Mouse (Mus musculus): ENCODE results near the gene Zfp280b.
"Not testable (repeated sequence)": the region's sequence is repeated elsewhere in the genome, so short reads cannot be mapped to it uniquely, and the experiment has no call there.

Zfp280b gene

DNA sequence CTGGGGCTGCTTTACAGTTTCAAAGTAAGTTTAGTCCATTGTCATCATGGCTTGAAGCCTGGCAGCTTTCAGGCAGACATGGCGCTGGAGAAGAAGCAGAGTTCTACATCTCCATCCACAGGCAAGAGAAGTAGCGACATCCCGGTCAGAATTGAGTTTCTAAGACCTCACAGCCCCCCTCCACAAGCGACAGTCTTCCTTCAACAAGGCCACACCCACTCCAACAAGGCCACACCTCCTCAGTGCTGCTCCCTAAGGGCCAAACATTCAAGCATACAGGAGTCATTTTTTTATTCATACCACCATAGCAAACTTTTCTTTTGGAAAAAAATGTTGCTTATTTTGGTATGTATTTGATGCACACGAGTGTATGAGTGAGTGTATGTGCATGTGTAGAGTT lies 2.0 kb upstream of the Zfp280b start:
- no peak for DNase-seq (ENCODE audit: low spot score in 2 of 2)

GRCm38 (mm10) chr10:76031511-76032401 lies 694 bp upstream of the Zfp280b start:
- peak in 1 of 2 experiments; percentile 9 for DNase-seq (ENCODE audit: low spot score in 2 of 2)

DNA sequence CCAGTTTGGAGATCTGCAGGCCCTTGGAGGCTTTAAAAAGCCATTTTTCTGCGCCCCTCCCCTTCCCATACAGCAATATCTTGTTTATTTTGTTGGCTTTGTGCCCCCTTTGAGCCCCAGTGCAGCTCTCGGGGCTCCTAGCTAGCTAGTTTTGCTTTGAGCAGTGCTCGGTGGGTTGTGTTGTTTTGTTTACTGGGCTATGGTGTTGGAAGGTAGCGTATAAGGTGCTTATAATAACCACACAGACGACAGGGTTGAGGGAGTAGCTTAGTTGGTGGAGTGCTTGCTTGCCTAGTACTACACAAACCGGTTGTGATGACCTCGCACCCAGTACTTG lies 637 bp downstream of the Zfp280b start:
- DNase-seq (ENCODE audit: low spot score in 2 of 2) = no peak

GRCm38 (mm10) chr10:76034001-76034600 lies 1.7 kb downstream of the Zfp280b start:
- DNase-seq (ENCODE audit: low spot score in 2 of 2) = no peak

DNA sequence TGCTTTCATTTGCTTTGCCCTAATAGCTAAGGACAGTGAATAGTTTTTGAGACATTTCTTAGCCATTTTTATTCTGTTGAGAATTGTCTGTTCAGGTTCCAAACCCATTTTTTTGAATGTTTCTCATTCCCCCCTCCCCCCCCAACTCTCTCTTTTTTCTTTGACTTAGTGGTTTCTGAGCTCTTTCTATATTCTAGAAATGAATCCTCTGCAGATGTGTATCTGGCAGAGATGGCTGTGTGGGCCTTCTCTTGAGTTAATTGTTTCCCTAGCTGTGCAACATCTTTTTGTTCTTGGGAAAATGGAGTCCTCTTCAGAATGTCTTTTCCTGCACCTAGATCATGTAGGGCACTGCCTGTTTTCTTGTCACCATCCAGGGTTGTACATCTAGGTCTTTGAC lies 2.8 kb downstream of the Zfp280b start:
- no peak for DNase-seq (ENCODE audit: low spot score in 2 of 2)

DNA sequence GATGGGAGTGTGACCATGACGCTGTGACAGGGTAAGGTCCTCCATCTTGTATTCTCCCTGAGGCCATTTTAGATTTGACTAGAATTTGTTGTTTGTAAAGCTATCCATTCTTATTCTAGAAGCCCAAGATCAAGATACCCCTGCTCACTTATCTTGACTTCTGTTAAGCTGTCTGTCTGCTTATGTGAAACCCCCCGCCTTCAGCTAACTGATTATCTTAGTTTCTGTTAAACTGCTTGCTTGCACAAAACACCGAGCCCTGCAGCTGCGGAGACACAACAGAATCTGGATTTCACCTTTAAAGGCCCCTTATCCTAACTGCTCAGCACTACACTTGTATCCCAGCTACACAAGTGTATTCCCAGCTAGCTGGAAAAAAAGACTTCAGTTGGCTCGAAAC lies 4.5 kb downstream of the Zfp280b start:
- DNase-seq (ENCODE audit: low spot score in 2 of 2) = no peak

- no peak for DNase-seq (ENCODE audit: low spot score in 2 of 2)
These were observed 12.9 kb downstream of the Zfp280b start for GRCm38 (mm10) chr10:76045343-76045742.

- DNase-seq (ENCODE audit: low spot score in 2 of 2) = no peak
These were observed 14.3 kb downstream of the Zfp280b start for GRCm38 (mm10) chr10:76046754-76047153.

GRCm38 (mm10) chr10:76047182-76047869 lies 14.9 kb downstream of the Zfp280b start:
- DNase-seq (ENCODE audit: low spot score in 2 of 2) = no peak

- no peak for DNase-seq (ENCODE audit: low spot score in 2 of 2)
These were observed 16.5 kb downstream of the Zfp280b start for GRCm38 (mm10) chr10:76048967-76049366.

GRCm38 (mm10) chr10:76051860-76052259 lies 19.4 kb downstream of the Zfp280b start:
- no peak for DNase-seq (ENCODE audit: low spot score in 2 of 2)

- no peak for DNase-seq (ENCODE audit: low spot score in 2 of 2)
These were observed 30.0 kb downstream of the Zfp280b start for GRCm38 (mm10) chr10:76062439-76062838.

- no peak for DNase-seq (ENCODE audit: low spot score in 2 of 2)
These were observed 35.5 kb downstream of the Zfp280b start for GRCm38 (mm10) chr10:76067674-76068613.

- DNase-seq (ENCODE audit: low spot score in 2 of 2) = not testable (repeated sequence)
These were observed 39.6 kb downstream of the Zfp280b start for GRCm38 (mm10) chr10:76072080-76072479.

- DNase-seq (ENCODE audit: low spot score in 2 of 2) = not testable (repeated sequence)
These were observed 44.6 kb downstream of the Zfp280b start for GRCm38 (mm10) chr10:76077008-76077407.

Measured in frontal cortex, postnatal 25 days (tissue).